Mouse (Mus musculus): ENCODE results near the gene Lrp4.

- no peak for TF ChIP-seq CTCF (IDR thresholded peaks at IDR 0.05; ENCODE audit: borderline replicate concordance, insufficient read depth, low read depth, low read length)
- TF ChIP-seq POLR2A (IDR thresholded peaks at IDR 0.05; ENCODE audit: borderline replicate concordance, insufficient read depth, low read length) = no peak
Observed at GRCm38 (mm10) chr2:91430600-91430919, 26.8 kb upstream of the Lrp4 start.
